Mouse (Mus musculus): ENCODE results near the gene Slc16a5.

GRCm38 (mm10) chr11:115506586-115506985 is 44.3 kb downstream of the Slc16a5 start:
- no peak for TF ChIP-seq CTCF (conservative IDR thresholded peaks at IDR 0.05; ENCODE audit: low read length)
- no peak for TF ChIP-seq NANOG (IDR thresholded peaks at IDR 0.05; ENCODE audit: borderline replicate concordance, low read length)
- TF ChIP-seq POU5F1 (IDR thresholded peaks at IDR 0.05; ENCODE audit: borderline replicate concordance, low read length), result no peak

Measured in E14TG2a.4 (cell line).